Mouse (Mus musculus) WW6 (cell line): Measurements from ENCODE around the gene Trp53rkb.

Experiments used
- DNase-seq: peaks from one replicate; pipeline ENCODE4 v3.0.0-alpha.2; 2013; ENCODE audit warnings: low read depth, low spot score

Trp53rkb gene

GRCm38 (mm10) chr2:166834091-166834490 lies 41.8 kb downstream of the Trp53rkb start:
- DNase-seq: no peak

GRCm38 (mm10) chr2:166834796-166835195 lies 42.5 kb downstream of the Trp53rkb start:
- DNase-seq: no peak

GRCm38 (mm10) chr2:166835581-166835980 lies 43.2 kb downstream of the Trp53rkb start:
- no peak for DNase-seq

GRCm38 (mm10) chr2:166841813-166842212 lies 49.5 kb downstream of the Trp53rkb start:
- DNase-seq: no peak
